Mouse (Mus musculus): Measurements from ENCODE around the gene Khdc3. TPM values are rescaled to one million over a fixed set of nuclear protein-coding genes. Genes with fewer than 3 reads are reported as not detected.
"Not testable (repeated sequence)": the region's sequence is repeated elsewhere in the genome, so short reads cannot be mapped to it uniquely, and the experiment has no call there.

The Khdc3 gene
- total RNA-seq, 2 experiments from 2014 or later, result 1.8 to 7.0 TPM

DNA sequence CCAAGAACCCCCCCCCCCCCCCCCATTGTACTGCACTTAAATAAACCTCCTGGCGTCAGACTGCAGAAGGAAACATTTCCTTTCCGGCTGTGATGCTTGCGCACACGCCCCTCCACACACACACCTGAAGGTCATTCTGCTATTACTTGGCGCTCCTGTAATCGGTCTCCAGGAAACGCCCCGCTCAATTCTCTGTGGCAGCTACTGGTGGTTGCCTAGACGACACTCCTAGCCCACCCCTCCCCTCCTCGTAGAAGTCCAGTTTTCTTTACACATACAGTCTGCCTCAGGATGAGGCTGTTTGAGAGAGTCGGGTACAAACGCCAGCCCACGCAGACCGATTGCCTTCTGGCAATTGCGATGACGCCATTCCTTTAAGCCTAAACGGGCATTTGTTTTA, 7.1 kb upstream of the Khdc3 start:
- no peak for ATAC-seq (replicated peaks; ENCODE audit: poor library complexity, severe bottlenecking)

DNA sequence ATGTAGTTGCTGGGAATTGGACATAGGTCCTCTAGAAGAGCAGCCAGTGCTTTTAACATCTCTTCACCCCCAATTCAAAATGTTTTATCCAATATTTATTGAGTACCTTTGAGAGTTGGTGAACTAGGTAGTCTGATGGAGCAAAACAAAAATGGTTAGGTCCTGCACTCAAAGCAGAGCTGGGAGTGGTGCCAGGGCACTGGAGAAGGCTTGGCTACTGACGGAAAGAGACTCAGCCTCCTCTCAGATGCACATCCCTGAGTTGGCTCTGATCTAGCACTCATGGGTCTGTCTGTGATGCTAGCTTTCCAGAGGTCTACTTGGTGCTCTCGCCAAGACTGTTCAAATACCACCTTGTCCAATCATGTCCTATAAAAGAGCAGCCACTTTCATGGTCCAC, 3.7 kb upstream of the Khdc3 start:
- no peak for ATAC-seq (replicated peaks; ENCODE audit: poor library complexity, severe bottlenecking)

DNA sequence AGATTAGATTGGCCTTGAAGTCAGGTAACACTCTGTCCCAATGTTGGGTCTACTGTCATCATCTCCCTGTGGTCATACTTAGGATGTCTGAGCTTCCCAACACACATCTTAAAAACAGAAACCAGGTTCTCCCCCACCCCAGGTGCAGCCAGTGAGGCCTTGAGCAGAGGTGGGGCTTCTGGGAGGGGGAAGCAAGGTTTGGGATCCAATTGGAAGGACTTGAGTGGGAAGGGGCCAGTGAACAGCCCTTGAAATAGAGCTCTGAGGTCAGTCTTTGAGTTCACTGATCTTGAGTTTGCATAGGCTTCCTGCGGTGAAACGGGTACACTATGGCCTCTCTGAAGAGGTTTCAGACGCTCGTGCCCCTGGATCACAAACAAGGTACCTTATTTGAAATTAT, 545 bp downstream of the Khdc3 start, which contains the start of gene Gm20509:
TSS of gene Gm20509 (plus strand) at position 290 of the 400 bp plus-strand sequence.
- no peak for ATAC-seq (replicated peaks; ENCODE audit: poor library complexity, severe bottlenecking)

DNA sequence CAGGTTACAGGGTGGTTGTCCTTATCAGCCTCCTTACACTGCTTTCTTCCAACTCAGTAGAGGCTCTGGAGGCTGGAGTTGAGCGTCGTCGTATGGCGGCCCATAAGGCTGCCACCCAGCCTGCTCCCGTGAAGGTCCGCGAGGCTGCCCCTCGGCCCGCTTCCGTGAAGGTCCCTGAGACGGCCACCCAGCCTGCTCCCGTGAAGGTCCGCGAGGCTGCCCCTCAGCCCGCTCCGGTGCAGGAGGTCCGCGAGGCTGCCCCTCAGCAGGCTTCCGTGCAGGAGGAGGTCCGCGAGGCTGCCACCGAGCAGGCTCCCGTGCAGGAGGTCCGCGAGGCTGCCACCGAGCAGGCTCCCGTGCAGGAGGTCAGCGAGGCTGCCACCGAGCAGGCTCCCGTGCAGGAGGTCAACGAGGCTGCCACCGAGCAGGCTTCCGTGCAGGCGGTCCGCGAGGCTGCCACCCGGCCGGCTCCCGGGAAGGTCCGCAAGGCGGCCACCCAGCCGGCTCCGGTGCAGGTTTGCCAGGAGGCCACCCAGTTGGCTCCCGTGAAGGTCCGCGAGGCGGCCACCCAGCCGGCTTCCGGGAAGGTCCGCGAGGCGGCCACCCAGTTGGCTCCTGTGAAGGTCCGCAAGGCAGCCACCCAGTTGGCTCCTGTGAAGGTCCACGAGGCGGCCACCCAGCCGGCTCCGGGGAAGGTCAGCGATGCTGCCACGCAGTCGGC, 1.7 kb downstream of the Khdc3 start:
- ATAC-seq (replicated peaks; ENCODE audit: poor library complexity, severe bottlenecking), result peak; percentile 59

DNA sequence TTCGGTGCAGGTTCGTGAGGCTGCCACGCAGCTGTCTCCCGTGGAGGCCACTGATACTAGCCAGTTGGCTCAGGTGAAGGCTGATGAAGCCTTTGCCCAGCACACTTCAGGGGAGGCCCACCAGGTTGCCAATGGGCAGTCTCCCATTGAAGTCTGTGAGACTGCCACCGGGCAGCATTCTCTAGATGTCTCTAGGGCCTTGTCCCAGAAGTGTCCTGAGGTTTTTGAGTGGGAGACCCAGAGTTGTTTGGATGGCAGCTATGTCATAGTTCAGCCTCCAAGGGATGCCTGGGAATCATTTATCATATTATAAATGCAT, 2.2 kb downstream of the Khdc3 start:
- ATAC-seq (replicated peaks; ENCODE audit: poor library complexity, severe bottlenecking), result no peak

DNA sequence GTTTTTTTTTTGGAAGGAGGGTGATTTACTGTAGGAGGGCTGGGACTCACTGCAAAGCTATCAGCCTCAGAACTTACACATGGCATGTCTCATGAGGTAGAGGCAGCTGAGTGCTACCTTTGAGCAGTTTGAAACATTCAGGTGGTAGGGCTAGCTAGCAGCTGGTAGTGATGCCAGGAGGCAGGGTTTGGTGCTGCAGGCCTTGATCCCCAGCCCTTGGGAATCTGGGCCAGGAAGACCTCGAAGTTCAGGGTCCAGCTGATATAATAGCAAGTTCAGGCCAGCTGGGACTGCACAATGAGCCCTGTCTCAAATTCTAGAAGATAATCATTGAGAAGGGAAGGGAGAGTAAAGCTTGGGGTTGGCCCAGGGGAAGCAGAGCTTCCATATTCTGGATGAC, 3.5 kb downstream of the Khdc3 start:
- ATAC-seq (replicated peaks; ENCODE audit: poor library complexity, severe bottlenecking), result no peak

DNA sequence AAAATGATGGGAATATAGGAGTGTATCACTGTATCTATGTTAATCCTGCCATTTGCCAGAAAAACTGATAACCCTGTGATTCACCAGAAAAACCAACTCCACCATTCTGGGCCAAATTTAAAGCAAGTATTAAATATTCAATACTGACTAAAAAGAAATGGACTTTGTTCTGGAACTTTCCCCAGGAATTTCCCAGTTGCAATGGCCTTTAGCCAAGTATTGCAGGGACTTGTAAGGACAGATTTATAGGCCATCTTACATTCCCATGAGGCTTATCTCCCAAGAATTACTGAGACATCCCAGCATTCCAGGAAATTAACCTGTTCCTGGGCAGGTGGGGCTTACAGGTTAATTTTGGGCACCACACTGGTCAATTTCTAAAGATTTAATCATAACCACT, 4.1 kb downstream of the Khdc3 start:
- no peak for ATAC-seq (replicated peaks; ENCODE audit: poor library complexity, severe bottlenecking)

DNA sequence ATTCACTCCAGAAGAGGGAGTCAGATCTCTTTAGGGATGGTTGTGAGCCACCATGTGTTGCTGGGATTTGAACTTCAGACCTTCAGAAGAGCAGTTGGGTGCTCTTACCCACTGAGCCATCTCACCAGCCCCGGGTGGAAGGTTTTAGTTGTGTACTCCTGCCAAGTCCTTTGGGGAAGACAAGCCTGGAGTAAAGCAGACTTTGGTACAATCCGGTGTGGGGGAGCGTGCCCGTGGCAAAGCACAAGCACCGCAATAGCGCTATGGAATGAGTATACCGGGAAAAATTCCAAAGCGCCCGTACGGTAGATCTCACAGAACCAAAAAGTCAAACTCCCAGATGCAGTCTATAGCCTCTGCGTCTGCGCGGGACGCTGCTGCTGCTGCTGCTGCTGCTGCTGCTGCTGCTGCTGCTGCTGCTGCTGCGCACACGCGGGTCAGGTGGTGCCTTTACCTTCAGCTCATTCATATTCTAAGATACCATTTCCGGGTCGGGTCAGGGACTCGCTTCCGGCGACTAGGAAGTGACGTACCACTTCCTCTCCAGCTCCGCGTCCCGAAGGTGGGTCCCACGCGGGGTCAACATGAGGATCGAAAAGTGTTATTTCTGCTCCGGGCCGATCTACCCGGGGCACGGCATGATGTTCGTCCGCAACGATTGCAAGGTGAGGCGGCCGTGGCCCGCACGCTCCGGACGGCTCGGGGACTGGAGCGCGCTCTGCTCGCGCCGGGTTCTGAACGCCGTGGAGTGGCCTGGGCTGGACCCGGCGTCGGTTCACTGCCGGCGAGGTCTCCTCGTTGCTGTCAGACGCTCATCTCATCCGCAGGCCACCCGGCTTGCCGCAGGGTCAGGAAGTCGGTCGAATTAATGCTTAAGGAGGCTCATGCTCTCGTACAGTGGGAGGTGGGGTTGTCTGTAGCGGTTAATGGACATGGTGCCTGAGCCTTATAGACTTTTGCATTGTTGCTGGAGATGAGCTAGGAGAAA, 11.6 kb downstream of the Khdc3 start, which contains the start of gene Rsl24d1:
TSS of gene Rsl24d1 (plus strand) at position 508 of the 988 bp plus-strand sequence.
- ATAC-seq (replicated peaks; ENCODE audit: poor library complexity, severe bottlenecking), result peak; percentile 96

DNA sequence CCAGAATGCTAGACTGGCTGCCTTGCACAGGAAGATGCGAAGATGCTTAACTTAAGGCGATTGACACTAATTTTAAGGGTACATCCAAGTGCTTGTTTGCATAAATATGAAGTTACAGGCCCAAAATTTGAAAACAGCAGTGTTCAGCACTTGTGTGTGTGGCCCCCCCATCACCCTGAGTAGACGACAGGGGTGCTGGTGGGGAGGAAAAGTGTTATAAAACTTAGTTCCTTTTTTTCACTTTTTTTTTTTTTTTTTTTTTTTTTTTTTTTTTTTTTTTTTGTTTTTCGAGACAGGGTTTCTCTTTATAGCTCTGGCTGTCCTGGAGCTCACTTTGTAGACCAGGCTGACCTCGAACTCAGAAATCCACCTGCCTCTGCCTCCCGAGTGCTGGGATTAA, 15.1 kb downstream of the Khdc3 start:
- ATAC-seq (replicated peaks; ENCODE audit: poor library complexity, severe bottlenecking), result not testable (repeated sequence)

DNA sequence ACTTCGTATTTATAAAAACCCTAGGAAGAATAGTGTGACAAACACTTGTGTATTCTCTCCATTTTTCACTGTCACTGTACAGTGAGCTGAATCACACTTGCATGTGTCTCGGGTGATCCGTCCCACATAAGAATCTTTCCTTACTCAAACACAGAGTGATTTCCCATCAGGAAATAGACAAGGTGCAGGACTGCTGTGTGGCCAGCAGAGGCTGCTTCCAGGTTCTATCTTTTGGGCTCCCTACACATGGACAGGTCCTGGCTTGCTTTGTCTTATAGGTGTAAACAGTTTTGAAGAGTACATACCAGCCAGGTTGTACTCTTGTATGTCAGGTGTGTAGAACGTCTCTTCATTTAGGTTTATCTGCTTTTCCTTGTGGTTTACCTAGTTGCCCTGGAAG, 16.4 kb downstream of the Khdc3 start:
- no peak for ATAC-seq (replicated peaks; ENCODE audit: poor library complexity, severe bottlenecking)

DNA sequence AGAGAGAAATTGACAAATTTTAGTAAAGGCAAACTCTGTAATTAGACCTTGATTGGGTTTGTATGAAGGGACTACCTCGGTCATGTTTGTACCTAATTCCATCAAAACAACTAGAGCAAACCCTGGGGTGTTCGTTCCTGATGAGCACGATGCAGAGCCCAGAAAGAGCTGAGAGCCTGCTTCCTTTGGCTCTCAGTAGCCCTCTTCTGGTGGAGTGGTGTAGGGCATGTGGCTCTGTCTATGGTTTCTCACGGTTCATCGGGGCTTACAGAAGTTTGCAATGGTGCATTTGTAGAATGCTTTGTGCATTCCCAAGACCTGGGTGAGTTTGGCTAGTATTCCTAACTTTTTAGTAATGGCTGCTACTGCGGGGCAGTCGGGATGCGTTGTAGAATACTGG, 20.1 kb downstream of the Khdc3 start:
- ATAC-seq (replicated peaks; ENCODE audit: poor library complexity, severe bottlenecking), result peak; percentile 41

DNA sequence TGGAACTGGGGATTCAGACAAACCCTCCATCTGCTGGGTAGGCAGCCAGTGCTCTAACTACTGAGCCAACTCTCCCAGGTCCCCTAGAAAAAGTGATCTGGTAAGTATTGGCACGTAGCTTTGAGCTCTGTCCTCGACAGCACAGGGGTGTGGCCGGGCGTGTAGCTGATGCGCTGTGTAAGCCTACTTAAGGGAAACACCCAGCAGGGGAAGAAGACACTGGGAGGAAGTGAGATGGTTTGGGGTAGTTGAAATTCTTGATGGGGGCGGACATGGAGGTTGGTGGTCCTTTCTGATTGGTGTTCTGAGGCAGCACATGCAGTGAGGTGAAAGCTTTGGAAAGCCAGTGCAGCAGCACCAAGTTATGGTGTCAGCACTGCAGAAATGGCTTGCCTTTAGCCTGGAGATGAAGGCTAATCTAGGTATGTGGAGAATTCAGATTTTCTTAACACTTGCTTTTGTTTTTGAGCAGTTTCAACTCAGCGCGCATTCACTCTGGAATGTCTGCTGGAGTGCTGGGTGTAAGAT, 23.5 kb downstream of the Khdc3 start:
- peak; percentile 73 for ATAC-seq (replicated peaks; ENCODE audit: poor library complexity, severe bottlenecking)

DNA sequence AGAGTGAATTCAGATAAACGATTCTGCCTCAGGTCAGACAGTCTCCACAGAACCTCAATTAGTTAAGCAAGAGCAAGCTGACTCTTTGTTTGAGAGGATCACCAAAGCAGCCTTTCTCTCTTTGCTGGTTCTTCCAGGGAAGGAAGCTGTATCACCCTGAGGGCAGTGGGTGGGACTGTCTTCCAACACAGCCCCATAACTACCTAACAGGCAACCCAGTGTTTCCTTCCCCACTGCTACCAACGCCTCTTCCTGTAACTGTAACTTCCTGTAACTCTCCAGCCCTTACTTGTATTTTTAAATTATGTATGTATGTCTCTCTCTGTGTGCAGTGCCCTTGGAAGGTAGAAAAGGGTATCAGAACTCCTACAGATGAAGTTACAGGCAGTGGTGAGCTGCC, 25.8 kb downstream of the Khdc3 start:
- peak; percentile 60 for ATAC-seq (replicated peaks; ENCODE audit: poor library complexity, severe bottlenecking)

DNA sequence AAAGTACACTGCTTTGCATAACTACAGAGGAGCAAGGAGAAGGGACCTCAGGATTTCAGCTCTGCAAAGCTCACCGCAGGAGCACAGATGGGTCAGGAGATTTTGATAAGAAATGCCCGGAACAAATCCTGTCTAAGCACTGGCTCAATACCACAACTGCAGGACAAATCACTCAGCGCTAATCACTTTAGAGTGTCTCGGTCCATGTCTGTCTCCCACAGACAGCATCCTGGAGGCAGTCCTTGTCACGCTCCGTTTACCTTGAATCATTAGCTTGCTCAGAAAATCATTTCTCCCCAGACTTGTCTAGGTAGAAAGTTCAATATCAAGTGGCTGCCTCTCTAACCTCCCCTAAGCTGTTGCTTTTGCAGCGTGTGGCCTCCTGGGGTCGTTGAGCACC, 28.2 kb downstream of the Khdc3 start:
- no peak for ATAC-seq (replicated peaks; ENCODE audit: poor library complexity, severe bottlenecking)

DNA sequence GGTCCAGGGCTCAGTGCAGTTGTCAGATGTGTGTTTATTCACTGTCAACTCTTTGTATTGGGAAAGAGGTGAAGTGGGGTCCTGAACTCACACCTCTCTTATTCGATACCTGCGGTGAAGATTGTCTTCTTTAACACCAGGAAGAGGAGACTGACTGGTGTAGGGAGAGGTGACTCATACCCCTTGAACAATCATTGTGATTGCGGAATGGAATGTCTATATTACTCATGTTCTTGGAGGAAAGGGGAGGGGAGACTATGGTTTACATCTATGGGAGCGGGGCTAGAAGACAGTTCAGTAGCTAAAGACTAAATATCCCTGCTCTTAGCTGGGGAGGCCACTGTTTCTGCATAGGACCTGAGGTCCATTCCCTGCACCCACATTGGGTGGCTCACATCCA, 28.9 kb downstream of the Khdc3 start:
- 0 out of 2 replicates have a peak, but pooled peaks have one; percentile 13 for ATAC-seq (replicated peaks; ENCODE audit: poor library complexity, severe bottlenecking)

DNA sequence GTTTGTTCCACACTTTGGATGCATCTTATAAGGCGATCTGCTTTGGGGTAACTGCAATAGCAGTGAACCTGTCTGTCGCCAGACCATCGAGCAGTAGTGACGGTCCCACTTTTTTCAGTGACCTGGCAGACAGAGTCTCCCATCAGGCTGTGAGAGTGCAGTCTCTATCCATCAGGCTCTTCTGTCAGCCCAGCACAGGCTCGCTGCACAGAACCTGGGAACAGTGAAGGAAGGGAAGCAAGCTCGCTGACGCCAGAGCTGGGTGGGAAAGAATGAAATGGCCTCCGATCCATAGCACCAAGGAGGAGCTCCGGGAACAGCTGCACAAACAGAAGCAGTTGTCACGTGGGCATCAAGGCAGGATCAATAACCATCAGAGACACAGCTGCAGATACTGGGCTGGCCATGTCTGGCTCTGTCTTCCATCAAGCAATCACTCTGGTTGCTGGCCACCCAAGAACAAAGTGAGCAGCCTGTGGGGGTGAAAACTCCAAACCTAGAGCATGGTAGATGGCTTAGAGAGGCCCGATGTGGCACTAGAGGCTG, 35.8 kb downstream of the Khdc3 start:
- no peak for ATAC-seq (replicated peaks; ENCODE audit: poor library complexity, severe bottlenecking)

Other genes starting within 250 kb of the Khdc3 start
- gene Pygo1, start 176.2 kb upstream of the Khdc3 start, total RNA-seq (2014; fragmentation: Nextera tagmentation), result not detected in 2 replicates
- gene Pygo1, start 176.2 kb upstream of the Khdc3 start, total RNA-seq (2017), result not detected in 2 replicates
- 3.9 TPM in 1 of 2 replicates, not detected in the other for gene Dyx1c1, start 143.1 kb upstream of the Khdc3 start, total RNA-seq (2014; fragmentation: Nextera tagmentation)
- gene Dyx1c1, start 143.1 kb upstream of the Khdc3 start, total RNA-seq (2017), result 0.17 and 0.52 TPM in 2 replicates
- not detected in 2 replicates for gene Gm44503, start 143.0 kb upstream of the Khdc3 start, total RNA-seq (2014; fragmentation: Nextera tagmentation)
- 0.21 TPM in 1 of 2 replicates, not detected in the other for gene Gm44503, start 143.0 kb upstream of the Khdc3 start, total RNA-seq (2017)
- gene Ccpg1os, start 116.5 kb upstream of the Khdc3 start, total RNA-seq (2014; fragmentation: Nextera tagmentation), result 11.3 and 24.2 TPM in 2 replicates
- 4.4 and 11.3 TPM in 2 replicates for gene Ccpg1os, start 116.5 kb upstream of the Khdc3 start, total RNA-seq (2017)
- gene Ccpg1, start 116.4 kb upstream of the Khdc3 start, total RNA-seq (2014; fragmentation: Nextera tagmentation), result 27.1 and 35.0 TPM in 2 replicates
- 39.2 and 42.6 TPM in 2 replicates for gene Ccpg1, start 116.4 kb upstream of the Khdc3 start, total RNA-seq (2017)
- 32.5 and 38.2 TPM in 2 replicates for gene Pigb, start 61.5 kb upstream of the Khdc3 start, total RNA-seq (2014; fragmentation: Nextera tagmentation)
- 7.3 and 9.1 TPM in 2 replicates for gene Pigb, start 61.5 kb upstream of the Khdc3 start, total RNA-seq (2017)
- gene Rab27a, start 57.0 kb upstream of the Khdc3 start, total RNA-seq (2014; fragmentation: Nextera tagmentation), result 92.8 and 93.0 TPM in 2 replicates
- gene Rab27a, start 57.0 kb upstream of the Khdc3 start, total RNA-seq (2017), result 171 and 187 TPM in 2 replicates
- gene Gm20509, start 634 bp downstream of the Khdc3 start, total RNA-seq (2014; fragmentation: Nextera tagmentation), result not detected in 2 replicates
- gene Gm20509, start 634 bp downstream of the Khdc3 start, total RNA-seq (2017), result not detected in 2 replicates
- gene Rsl24d1, start 11.6 kb downstream of the Khdc3 start, total RNA-seq (2014; fragmentation: Nextera tagmentation), result 87.9 and 106 TPM in 2 replicates
- gene Rsl24d1, start 11.6 kb downstream of the Khdc3 start, total RNA-seq (2017), result 172 and 197 TPM in 2 replicates